Mouse (Mus musculus) Muller cell, postnatal 12 days (primary cell): ENCODE data around the gene Mbl1.

Source experiments
- DNase-seq: peaks from one replicate; pipeline ENCODE4 v3.0.0-alpha.2; 2015; ENCODE audit errors: inconsistent ontology term

Gene Mbl1

GRCm38 (mm10) chr14:41189496-41189895 is 38.2 kb downstream of the Mbl1 start:
- no peak for DNase-seq

DNA sequence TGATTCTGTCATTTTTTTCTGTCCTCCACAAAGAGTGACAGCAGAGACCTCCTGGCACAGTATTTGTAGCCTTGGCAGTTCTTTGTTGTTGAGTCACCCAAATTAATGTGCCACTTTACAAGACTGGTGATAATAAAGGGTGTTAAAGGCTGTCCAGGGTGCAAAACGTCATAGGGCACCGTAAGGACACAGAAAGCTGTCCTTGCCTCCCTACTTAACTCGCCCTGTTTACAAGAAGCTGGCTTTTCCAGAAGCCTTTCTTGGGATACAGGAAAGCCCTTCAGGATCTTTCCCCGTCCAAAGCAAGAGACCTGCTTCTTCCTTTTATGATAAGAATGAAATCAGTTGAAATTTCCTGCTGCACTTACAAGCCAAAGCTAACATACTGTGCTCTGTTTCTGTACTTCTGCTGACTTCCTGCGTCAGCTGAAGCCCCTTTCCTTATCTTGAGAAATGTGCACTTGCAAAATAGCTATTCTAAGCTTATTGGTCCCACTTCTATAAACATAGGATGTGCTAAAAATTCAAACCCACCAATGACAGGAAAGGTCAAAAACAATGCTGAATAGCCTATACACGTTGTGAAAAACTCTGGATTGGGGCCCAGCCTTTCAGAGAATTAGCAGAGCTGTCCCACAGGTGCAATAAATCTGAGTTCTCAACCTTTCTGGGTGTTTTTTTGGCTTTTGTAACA is 46.9 kb downstream of the Mbl1 start:
- no peak for DNase-seq
